Mouse (Mus musculus): ENCODE measurements around the gene Stambp. TPM values are rescaled to one million over a fixed set of nuclear protein-coding genes. Genes with fewer than 3 reads are reported as not detected.
A peak's percentile ranks its signal among the peaks of the same experiment; 100 is the strongest.

The Stambp gene
- 8.9 and 10.8 TPM in 2 replicates for polyA plus RNA-seq (2011; ENCODE audit: insufficient read depth, insufficient read length, low read depth, missing spikeins)

DNA sequence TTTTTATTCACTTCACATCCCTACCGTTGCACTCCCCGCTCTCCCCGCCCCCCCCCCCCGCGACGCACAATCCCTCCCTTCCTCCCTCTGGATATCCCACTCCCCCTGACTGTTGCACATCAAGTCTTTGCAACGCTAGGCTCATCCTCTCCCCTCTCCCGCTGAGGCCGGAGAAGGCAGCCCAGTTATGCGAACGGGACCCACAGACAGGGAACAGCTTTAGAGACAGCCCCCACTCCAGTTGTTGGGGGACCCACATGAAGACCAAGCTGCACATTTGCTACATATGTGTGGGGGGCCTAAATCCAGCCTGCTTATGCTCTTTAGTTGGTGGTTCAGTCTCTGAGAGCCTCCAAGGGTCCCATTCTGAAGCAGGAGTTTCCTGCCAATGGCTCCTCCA lies at the start of gene Stambp:
TSS of gene Stambp (minus strand) at position 59 of the 400 bp plus-strand sequence.
- no peak for TF ChIP-seq POLR2A (IDR thresholded peaks at IDR 0.05; ENCODE audit: insufficient read depth, low read length)
- no peak for TF ChIP-seq EP300 (IDR thresholded peaks at IDR 0.05; ENCODE audit: insufficient read depth, low read depth, low read length)
- no peak for TF ChIP-seq CTCF (IDR thresholded peaks at IDR 0.05; ENCODE audit: low read depth, low read length)
- Histone ChIP-seq H3K36me3 (ENCODE audit: control insufficient read depth, insufficient read depth, low read length, poor library complexity, severe bottlenecking) (no peaks in the 10 kb centered on the region), H3K9ac (ENCODE audit: low read depth, poor library complexity, severe bottlenecking) (peak within 1 kb of the TSS; percentile 26; the same call in 1 of the 2 replicates), H3K9me3 (replicated peaks; ENCODE audit: control insufficient read depth, insufficient read depth, low read length, poor library complexity, severe bottlenecking) (no peaks in the 10 kb centered on the region), H3K27ac (ENCODE audit: insufficient read depth, low read length) (no peak within 1 kb of the TSS), H3K4me1 (ENCODE audit: control insufficient read depth, insufficient read depth, low read length) (no peaks in the 10 kb centered on the region), H3K27me3 (ENCODE audit: control insufficient read depth, insufficient read depth, low read length, poor library complexity, severe bottlenecking) (no peaks in the 10 kb centered on the region), H3K4me3 (ENCODE audit: low read depth, low read length) (peak within 1 kb of the TSS; percentile 66)

DNA sequence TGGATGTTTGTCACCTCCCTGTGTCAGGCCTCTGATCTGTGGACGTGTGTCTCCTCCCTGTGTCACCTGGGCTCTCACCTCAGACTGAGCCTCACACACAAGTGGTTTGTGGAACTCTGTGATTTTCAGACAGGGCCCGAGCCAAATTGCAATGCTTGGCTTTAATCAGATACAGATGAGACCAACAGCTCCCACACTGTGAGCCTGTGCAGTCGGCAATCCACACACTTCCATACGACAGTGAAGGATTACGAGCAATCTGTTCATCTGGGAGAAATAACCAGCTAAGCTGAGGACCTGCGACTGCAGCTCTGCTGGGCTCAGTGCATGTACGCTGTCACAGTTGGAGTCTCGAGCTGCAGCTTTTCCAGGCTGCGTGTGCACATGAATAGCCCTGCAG lies 47.4 kb upstream of the Stambp start:
- Histone ChIP-seq H3K36me3 (ENCODE audit: control insufficient read depth, insufficient read depth, low read length, poor library complexity, severe bottlenecking) (no peaks in the 10 kb centered on the region), H3K4me1 (ENCODE audit: control insufficient read depth, insufficient read depth, low read length) (no peaks in the 10 kb centered on the region), H3K27ac (ENCODE audit: insufficient read depth, low read length) (no peak overlapping the region), H3K9me3 (replicated peaks; ENCODE audit: control insufficient read depth, insufficient read depth, low read length, poor library complexity, severe bottlenecking) (no peaks in the 10 kb centered on the region), H3K9ac (ENCODE audit: low read depth, poor library complexity, severe bottlenecking) (no peak overlapping the region), H3K27me3 (ENCODE audit: control insufficient read depth, insufficient read depth, low read length, poor library complexity, severe bottlenecking) (no peaks in the 10 kb centered on the region), H3K4me3 (ENCODE audit: low read depth, low read length) (no peak overlapping the region)
- TF ChIP-seq CTCF (IDR thresholded peaks at IDR 0.05; ENCODE audit: low read depth, low read length): no peak
- no peak for TF ChIP-seq EP300 (IDR thresholded peaks at IDR 0.05; ENCODE audit: insufficient read depth, low read depth, low read length)
- TF ChIP-seq POLR2A (IDR thresholded peaks at IDR 0.05; ENCODE audit: insufficient read depth, low read length): no peak

DNA sequence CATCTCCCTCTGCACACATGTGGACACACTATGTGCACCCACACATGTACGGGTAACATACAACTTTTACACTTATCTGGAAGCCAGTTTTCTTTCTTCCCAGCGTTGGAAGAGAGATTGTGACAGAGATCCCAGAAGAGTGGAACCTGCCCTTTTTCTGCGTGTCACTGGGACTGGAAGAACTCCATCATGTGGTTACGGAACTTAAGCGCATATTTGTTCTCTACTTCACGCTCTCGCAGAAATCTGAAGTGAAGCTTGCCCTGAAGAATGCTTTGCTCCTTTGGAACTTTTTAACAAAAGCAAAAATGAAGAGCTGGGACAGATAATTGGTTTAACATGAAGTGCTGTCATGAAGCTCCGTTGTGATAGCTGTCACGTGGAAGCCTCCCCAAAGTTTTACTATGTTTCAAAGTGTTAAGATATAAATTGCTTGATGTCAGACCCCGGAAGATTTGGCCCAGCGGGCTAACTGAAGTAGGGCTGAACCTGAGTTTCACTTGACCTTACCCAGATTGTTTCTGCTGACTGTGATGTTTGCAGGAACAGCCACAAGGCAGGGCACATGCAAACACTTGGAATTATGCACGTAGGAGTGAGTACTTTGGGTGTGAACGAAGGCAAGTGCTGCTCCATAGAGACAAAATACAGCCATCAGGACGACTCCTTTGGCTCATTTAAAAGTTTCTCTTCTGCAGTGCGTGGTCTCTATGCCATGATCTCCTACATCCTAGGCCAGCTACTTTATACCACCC lies 45.2 kb upstream of the Stambp start:
- TF ChIP-seq POLR2A (IDR thresholded peaks at IDR 0.05; ENCODE audit: insufficient read depth, low read length) (no peak), CTCF (IDR thresholded peaks at IDR 0.05; ENCODE audit: low read depth, low read length) (no peak), EP300 (IDR thresholded peaks at IDR 0.05; ENCODE audit: insufficient read depth, low read depth, low read length) (no peak)
- Histone ChIP-seq H3K4me3 (ENCODE audit: low read depth, low read length) (no peak overlapping the region), H3K4me1 (ENCODE audit: control insufficient read depth, insufficient read depth, low read length) (no peaks in the 10 kb centered on the region), H3K27me3 (ENCODE audit: control insufficient read depth, insufficient read depth, low read length, poor library complexity, severe bottlenecking) (no peaks in the 10 kb centered on the region), H3K36me3 (ENCODE audit: control insufficient read depth, insufficient read depth, low read length, poor library complexity, severe bottlenecking) (no peaks in the 10 kb centered on the region), H3K9me3 (replicated peaks; ENCODE audit: control insufficient read depth, insufficient read depth, low read length, poor library complexity, severe bottlenecking) (no peaks in the 10 kb centered on the region), H3K27ac (ENCODE audit: insufficient read depth, low read length) (no peak overlapping the region), H3K9ac (ENCODE audit: low read depth, poor library complexity, severe bottlenecking) (no peak overlapping the region)

GRCm38 (mm10) chr6:83616512-83616911 lies 44.0 kb upstream of the Stambp start:
- H3K36me3 ChIP-seq (ENCODE audit: control insufficient read depth, insufficient read depth, low read length, poor library complexity, severe bottlenecking): no peaks in the 10 kb centered on the region
- TF ChIP-seq EP300 (IDR thresholded peaks at IDR 0.05; ENCODE audit: insufficient read depth, low read depth, low read length): no peak
- no peak for TF ChIP-seq CTCF (IDR thresholded peaks at IDR 0.05; ENCODE audit: low read depth, low read length)
- TF ChIP-seq POLR2A (IDR thresholded peaks at IDR 0.05; ENCODE audit: insufficient read depth, low read length): no peak
- H3K4me3 ChIP-seq (ENCODE audit: low read depth, low read length): no peak overlapping the region
- H3K27me3 ChIP-seq (ENCODE audit: control insufficient read depth, insufficient read depth, low read length, poor library complexity, severe bottlenecking): no peaks in the 10 kb centered on the region
- no peaks in the 10 kb centered on the region for H3K9me3 ChIP-seq (replicated peaks; ENCODE audit: control insufficient read depth, insufficient read depth, low read length, poor library complexity, severe bottlenecking)
- H3K4me1 ChIP-seq (ENCODE audit: control insufficient read depth, insufficient read depth, low read length): no peaks in the 10 kb centered on the region
- no peak overlapping the region for H3K27ac ChIP-seq (ENCODE audit: insufficient read depth, low read length)
- no peak overlapping the region for H3K9ac ChIP-seq (ENCODE audit: low read depth, poor library complexity, severe bottlenecking)

DNA sequence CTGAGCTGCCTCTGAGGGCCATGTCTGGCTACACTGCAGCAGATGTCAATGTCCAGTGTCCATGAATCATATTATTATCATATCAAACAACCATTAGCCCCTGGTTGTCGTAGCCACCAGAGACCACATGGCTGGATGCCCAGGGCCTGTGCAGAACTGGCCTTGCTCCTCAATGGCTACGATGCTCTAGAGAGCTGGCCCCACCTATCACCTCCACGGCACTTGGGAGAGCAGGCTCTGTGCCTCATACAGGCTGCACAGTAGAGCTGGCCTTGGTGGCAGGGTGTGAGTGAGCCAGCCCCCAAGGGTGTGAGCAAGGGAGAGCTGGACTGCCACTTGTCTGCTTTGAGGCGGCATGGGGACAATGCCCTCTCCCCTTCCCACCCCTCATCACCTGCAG lies 41.9 kb upstream of the Stambp start:
- Histone ChIP-seq H3K9me3 (replicated peaks; ENCODE audit: control insufficient read depth, insufficient read depth, low read length, poor library complexity, severe bottlenecking) (no peaks in the 10 kb centered on the region), H3K27me3 (ENCODE audit: control insufficient read depth, insufficient read depth, low read length, poor library complexity, severe bottlenecking) (no peaks in the 10 kb centered on the region), H3K4me3 (ENCODE audit: low read depth, low read length) (no peak overlapping the region), H3K27ac (ENCODE audit: insufficient read depth, low read length) (no peak overlapping the region), H3K4me1 (ENCODE audit: control insufficient read depth, insufficient read depth, low read length) (no peaks in the 10 kb centered on the region), H3K9ac (ENCODE audit: low read depth, poor library complexity, severe bottlenecking) (no peak overlapping the region), H3K36me3 (ENCODE audit: control insufficient read depth, insufficient read depth, low read length, poor library complexity, severe bottlenecking) (no peaks in the 10 kb centered on the region)
- TF ChIP-seq POLR2A (IDR thresholded peaks at IDR 0.05; ENCODE audit: insufficient read depth, low read length): no peak

DNA sequence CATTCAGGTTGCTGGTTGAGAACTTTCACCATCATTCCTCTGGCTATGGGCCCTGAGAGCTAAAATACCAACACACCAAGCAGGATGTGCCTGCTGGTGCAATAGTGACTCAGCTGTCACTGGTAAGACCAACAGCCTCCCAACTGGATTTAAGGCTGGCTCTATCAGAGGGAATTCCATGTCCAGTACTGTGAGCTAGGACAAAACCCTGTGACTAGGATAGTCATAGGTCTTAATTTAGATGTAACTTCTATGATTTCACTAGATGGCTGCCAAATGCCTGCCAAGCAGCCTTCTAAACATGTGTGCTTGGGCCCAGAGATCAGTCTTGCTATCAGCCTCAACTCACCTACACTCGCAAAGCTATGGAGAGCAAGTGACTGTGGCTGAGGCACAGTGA lies 40.4 kb upstream of the Stambp start:
- H3K9ac ChIP-seq (ENCODE audit: low read depth, poor library complexity, severe bottlenecking): no peak overlapping the region
- no peaks in the 10 kb centered on the region for H3K9me3 ChIP-seq (replicated peaks; ENCODE audit: control insufficient read depth, insufficient read depth, low read length, poor library complexity, severe bottlenecking)
- H3K27me3 ChIP-seq (ENCODE audit: control insufficient read depth, insufficient read depth, low read length, poor library complexity, severe bottlenecking): no peaks in the 10 kb centered on the region

More for the DNA sequence above, 40.4 kb upstream of the Stambp start:
- no peak overlapping the region for H3K4me3 ChIP-seq (ENCODE audit: low read depth, low read length)
- no peaks in the 10 kb centered on the region for H3K4me1 ChIP-seq (ENCODE audit: control insufficient read depth, insufficient read depth, low read length)
- TF ChIP-seq POLR2A (IDR thresholded peaks at IDR 0.05; ENCODE audit: insufficient read depth, low read length) (no peak), EP300 (IDR thresholded peaks at IDR 0.05; ENCODE audit: insufficient read depth, low read depth, low read length) (no peak), CTCF (IDR thresholded peaks at IDR 0.05; ENCODE audit: low read depth, low read length) (no peak)
- H3K27ac ChIP-seq (ENCODE audit: insufficient read depth, low read length): no peak overlapping the region
- H3K36me3 ChIP-seq (ENCODE audit: control insufficient read depth, insufficient read depth, low read length, poor library complexity, severe bottlenecking): no peaks in the 10 kb centered on the region

Data from ES-Bruce4 (cell line).